Mouse (Mus musculus): ENCODE measurements at regions not wholly inside any gene's neighbourhood (a gene's known extent, or its start where the extent isn't known, plus 50 kb on each side); places are given as distances from the start of the nearest gene placed in this dataset.
"Not testable (repeated sequence)": the region's sequence is repeated elsewhere in the genome, so short reads cannot be mapped to it uniquely, and the experiment has no call there.

DNA sequence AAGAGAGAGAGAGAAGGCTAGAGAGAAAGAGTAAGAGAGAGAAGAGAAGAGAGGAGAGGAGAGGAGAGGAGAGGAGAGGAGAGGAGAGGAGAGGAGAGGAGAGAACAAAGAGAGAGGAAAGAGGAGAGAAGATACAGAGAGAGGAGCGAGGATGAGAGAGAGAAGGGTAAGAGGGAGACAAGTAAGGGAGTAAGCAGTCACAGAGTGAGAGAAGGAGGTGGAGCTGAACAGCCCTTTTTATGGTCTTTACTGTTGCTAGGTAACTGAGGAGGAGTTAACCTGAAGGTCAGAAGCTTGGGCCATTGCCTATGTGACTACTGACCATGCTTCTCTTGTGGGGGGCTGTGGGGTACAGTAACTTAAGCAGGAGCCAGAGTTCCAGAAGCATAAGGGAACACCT is 430.2 kb downstream of the 1190002N15Rik start:
- not testable (repeated sequence) for TF ChIP-seq CTCF (IDR thresholded peaks at IDR 0.05; ENCODE audit: borderline replicate concordance, extremely low read depth, insufficient read depth, insufficient read length); POLR2A (IDR thresholded peaks at IDR 0.05; ENCODE audit: borderline replicate concordance, extremely low read depth, insufficient read depth, insufficient read length, poor library complexity, severe bottlenecking)
